Mouse (Mus musculus): ENCODE measurements at regions not wholly inside any gene's neighbourhood (a gene's known extent, or its start where the extent isn't known, plus 50 kb on each side); places are given as distances from the start of the nearest gene placed in this dataset.
A peak's percentile ranks its signal among the peaks of the same experiment; 100 is the strongest.

DNA sequence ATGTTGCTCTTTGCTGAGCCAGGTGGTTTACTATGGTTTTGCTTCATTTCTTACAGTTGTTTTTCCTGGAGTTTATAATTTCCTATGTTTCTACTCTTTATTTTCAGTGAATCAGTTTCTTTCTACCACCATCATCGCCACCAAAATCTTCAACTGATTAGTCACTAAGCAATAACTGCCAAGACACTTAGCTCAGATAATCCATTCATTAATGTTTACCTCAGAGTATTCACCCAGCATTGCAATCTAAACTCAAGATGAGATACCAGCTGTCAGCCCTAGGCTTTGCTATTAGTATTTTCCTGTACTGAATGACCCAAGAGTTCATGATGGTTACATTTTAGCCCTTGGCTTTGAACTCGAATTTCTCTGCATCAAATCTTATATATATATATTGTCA, 96.8 kb upstream of the Cadm1 start:
- no peak overlapping the region for H3K4me3 ChIP-seq (ENCODE audit: low read depth, low read length)
- DNase-seq (ENCODE audit: low spot score, missing footprints) (peak; percentile 51), ATAC-seq (ENCODE audit: low FRiP score) (no peak)
- no peak overlapping the region for H3K9ac ChIP-seq (ENCODE audit: low read length)
- WGBS = 75% methylated on average over 2 of the region's 2 CpGs
- no peaks in the 10 kb centered on the region for H3K4me1 ChIP-seq (ENCODE audit: control insufficient read depth, insufficient read depth, low read length)
- no peak overlapping the region for H3K27ac ChIP-seq (ENCODE audit: low read depth, low read length)
- no peaks in the 10 kb centered on the region for H3K36me3 ChIP-seq (ENCODE audit: control insufficient read depth, insufficient read depth, low read length)
- H3K27me3 ChIP-seq (ENCODE audit: control insufficient read depth, insufficient read depth, low read length) = no peaks in the 10 kb centered on the region
- no peak overlapping the region for H3K4me2 ChIP-seq
- no peaks in the 10 kb centered on the region for H3K9me3 ChIP-seq (ENCODE audit: control insufficient read depth, low read length)

GRCm38 (mm10) chr9:47434091-47434490, 95.9 kb upstream of the Cadm1 start:
- WGBS = 94% methylated on average over 2 of the region's 2 CpGs
- DNase-seq (ENCODE audit: low spot score, missing footprints) (no peak), ATAC-seq (ENCODE audit: low FRiP score) (no peak)
- Histone ChIP-seq H3K4me1 (ENCODE audit: control insufficient read depth, insufficient read depth, low read length) (no peaks in the 10 kb centered on the region), H3K27me3 (ENCODE audit: control insufficient read depth, insufficient read depth, low read length) (no peaks in the 10 kb centered on the region), H3K36me3 (ENCODE audit: control insufficient read depth, insufficient read depth, low read length) (no peaks in the 10 kb centered on the region), H3K4me3 (ENCODE audit: low read depth, low read length) (no peak overlapping the region), H3K9me3 (ENCODE audit: control insufficient read depth, low read length) (no peaks in the 10 kb centered on the region), H3K4me2 (no peak overlapping the region), H3K9ac (ENCODE audit: low read length) (no peak overlapping the region), H3K27ac (ENCODE audit: low read depth, low read length) (no peak overlapping the region)

GRCm38 (mm10) chr9:47438976-47439375, 91.0 kb upstream of the Cadm1 start:
- Histone ChIP-seq H3K4me2 (no peak overlapping the region), H3K9me3 (ENCODE audit: control insufficient read depth, low read length) (no peaks in the 10 kb centered on the region), H3K36me3 (ENCODE audit: control insufficient read depth, insufficient read depth, low read length) (no peaks in the 10 kb centered on the region), H3K27me3 (ENCODE audit: control insufficient read depth, insufficient read depth, low read length) (no peaks in the 10 kb centered on the region), H3K4me3 (ENCODE audit: low read depth, low read length) (no peak overlapping the region), H3K4me1 (ENCODE audit: control insufficient read depth, insufficient read depth, low read length) (peaks cover 3% of the 10 kb centered on the region; the same call in 1 of the 2 replicates), H3K9ac (ENCODE audit: low read length) (no peak overlapping the region), H3K27ac (ENCODE audit: low read depth, low read length) (no peak overlapping the region)
- DNase-seq (ENCODE audit: low spot score, missing footprints) (peak; percentile 56), ATAC-seq (ENCODE audit: low FRiP score) (no peak)
- WGBS = 74% methylated on average over 4 of the region's 4 CpGs

DNA sequence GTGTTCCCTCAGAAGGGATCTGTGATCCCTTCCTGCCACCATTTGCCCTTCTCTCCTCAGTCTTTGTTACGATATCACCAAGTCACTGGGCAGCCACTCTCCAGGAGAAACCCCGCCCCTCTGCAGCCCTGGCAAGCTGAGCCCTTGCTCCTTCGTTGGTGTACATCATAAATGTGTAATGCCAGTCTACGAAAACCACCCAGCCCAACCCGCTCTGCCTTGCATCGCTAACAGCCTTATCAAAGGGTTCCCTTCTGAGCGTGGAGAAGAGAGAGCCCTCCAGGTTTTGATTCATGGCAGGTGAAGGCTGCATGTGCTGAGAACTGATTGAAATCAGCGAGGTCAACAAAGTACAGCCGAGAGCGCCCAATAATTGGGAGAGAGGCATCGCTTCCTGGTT, 90.5 kb upstream of the Cadm1 start:
- Histone ChIP-seq H3K4me2 (peak overlapping the region; percentile 16; the same call in 1 of the 2 replicates), H3K27ac (ENCODE audit: low read depth, low read length) (no peak overlapping the region), H3K27me3 (ENCODE audit: control insufficient read depth, insufficient read depth, low read length) (no peaks in the 10 kb centered on the region), H3K4me3 (ENCODE audit: low read depth, low read length) (no peak overlapping the region), H3K9me3 (ENCODE audit: control insufficient read depth, low read length) (no peaks in the 10 kb centered on the region), H3K4me1 (ENCODE audit: control insufficient read depth, insufficient read depth, low read length) (peaks cover 3% of the 10 kb centered on the region; the same call in 1 of the 2 replicates), H3K9ac (ENCODE audit: low read length) (no peak overlapping the region), H3K36me3 (ENCODE audit: control insufficient read depth, insufficient read depth, low read length) (no peaks in the 10 kb centered on the region)
- no peak for ATAC-seq (ENCODE audit: low FRiP score)
- DNase-seq (ENCODE audit: low spot score, missing footprints) = peak; percentile 85
- WGBS = 32% methylated on average over 11 of the region's 11 CpGs

- peak; percentile 83 for DNase-seq (ENCODE audit: low spot score, missing footprints)
- no peak overlapping the region for H3K4me3 ChIP-seq (ENCODE audit: low read depth, low read length)
Measured at GRCm38 (mm10) chr9:47440128-47440527, 89.8 kb upstream of the Cadm1 start.

DNA sequence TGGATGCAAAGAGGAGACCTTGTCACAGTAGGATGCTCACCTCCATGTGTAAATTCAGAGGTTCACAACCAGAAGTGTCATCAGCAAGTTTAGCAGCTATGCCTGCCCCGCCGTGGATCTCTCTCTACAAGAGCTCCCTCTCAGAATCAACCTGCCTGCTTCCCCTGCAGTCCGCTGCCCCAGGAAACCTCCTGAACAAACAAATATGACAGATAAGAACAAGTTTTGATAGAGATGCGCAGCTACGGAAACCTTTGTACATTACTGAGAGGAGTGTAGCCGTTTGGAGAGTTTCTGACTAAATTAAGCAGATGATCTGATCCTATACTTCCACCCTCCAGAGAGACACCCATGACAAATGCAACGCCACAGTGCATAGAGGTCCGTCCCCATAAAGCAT, 88.8 kb upstream of the Cadm1 start:
- 85% methylated on average over 8 of the region's 8 CpGs for WGBS
- no peak overlapping the region for H3K27ac ChIP-seq (ENCODE audit: low read depth, low read length)

More at GRCm38 (mm10) chr9:47440128-47440527, 89.8 kb upstream of the Cadm1 start:
- 21% methylated on average over 6 of the region's 6 CpGs for WGBS
- Histone ChIP-seq H3K27ac (ENCODE audit: low read depth, low read length) (no peak overlapping the region), H3K9ac (ENCODE audit: low read length) (no peak overlapping the region), H3K9me3 (ENCODE audit: control insufficient read depth, low read length) (no peaks in the 10 kb centered on the region), H3K27me3 (ENCODE audit: control insufficient read depth, insufficient read depth, low read length) (no peaks in the 10 kb centered on the region), H3K36me3 (ENCODE audit: control insufficient read depth, insufficient read depth, low read length) (no peaks in the 10 kb centered on the region), H3K4me2 (peak overlapping the region; percentile 16; the same call in 1 of the 2 replicates), H3K4me1 (ENCODE audit: control insufficient read depth, insufficient read depth, low read length) (peaks cover 3% of the 10 kb centered on the region; the same call in 1 of the 2 replicates)
- ATAC-seq (ENCODE audit: low FRiP score) = no peak

GRCm38 (mm10) chr9:47444168-47444567, 85.8 kb upstream of the Cadm1 start:
- Histone ChIP-seq H3K9ac (ENCODE audit: low read length) (no peak overlapping the region), H3K4me3 (ENCODE audit: low read depth, low read length) (no peak overlapping the region), H3K36me3 (ENCODE audit: control insufficient read depth, insufficient read depth, low read length) (no peaks in the 10 kb centered on the region), H3K9me3 (ENCODE audit: control insufficient read depth, low read length) (no peaks in the 10 kb centered on the region), H3K27ac (ENCODE audit: low read depth, low read length) (no peak overlapping the region), H3K4me2 (no peak overlapping the region), H3K27me3 (ENCODE audit: control insufficient read depth, insufficient read depth, low read length) (no peaks in the 10 kb centered on the region), H3K4me1 (ENCODE audit: control insufficient read depth, insufficient read depth, low read length) (peaks cover 3% of the 10 kb centered on the region; the same call in 1 of the 2 replicates)
- 86% methylated on average over 2 of the region's 2 CpGs for WGBS
- DNase-seq (ENCODE audit: low spot score, missing footprints) (no peak), ATAC-seq (ENCODE audit: low FRiP score) (no peak)

More for the DNA sequence above, 88.8 kb upstream of the Cadm1 start:
- H3K36me3 ChIP-seq (ENCODE audit: control insufficient read depth, insufficient read depth, low read length) = no peaks in the 10 kb centered on the region
- no peaks in the 10 kb centered on the region for H3K27me3 ChIP-seq (ENCODE audit: control insufficient read depth, insufficient read depth, low read length)
- no peak overlapping the region for H3K4me3 ChIP-seq (ENCODE audit: low read depth, low read length)
- DNase-seq (ENCODE audit: low spot score, missing footprints) (peak; percentile 57), ATAC-seq (ENCODE audit: low FRiP score) (no peak)
- H3K9ac ChIP-seq (ENCODE audit: low read length) = no peak overlapping the region
- H3K4me1 ChIP-seq (ENCODE audit: control insufficient read depth, insufficient read depth, low read length) = peaks cover 3% of the 10 kb centered on the region; the same call in 1 of the 2 replicates
- H3K4me2 ChIP-seq = no peak overlapping the region
- no peaks in the 10 kb centered on the region for H3K9me3 ChIP-seq (ENCODE audit: control insufficient read depth, low read length)

DNA sequence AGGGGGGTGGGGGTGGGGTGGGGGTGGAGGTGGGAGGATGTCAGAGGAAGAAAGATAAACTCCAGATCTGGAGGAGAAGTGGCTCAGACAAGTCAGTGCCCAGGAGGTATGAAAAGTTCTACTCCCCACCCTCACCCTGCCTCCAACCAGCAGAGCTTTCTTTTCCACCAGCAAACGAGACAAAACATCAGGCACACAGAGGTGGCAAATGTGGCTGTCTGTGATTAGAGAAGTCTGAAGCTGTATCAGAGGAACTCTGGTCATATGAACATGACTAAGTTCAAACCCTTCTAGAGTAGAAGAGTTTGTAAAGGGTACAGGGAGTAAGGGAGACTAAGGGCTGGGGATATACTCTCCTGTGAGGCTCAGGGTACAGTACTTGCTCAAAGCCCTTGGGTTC, 85.2 kb upstream of the Cadm1 start:
- Histone ChIP-seq H3K4me3 (ENCODE audit: low read depth, low read length) (no peak overlapping the region), H3K9ac (ENCODE audit: low read length) (no peak overlapping the region), H3K27me3 (ENCODE audit: control insufficient read depth, insufficient read depth, low read length) (no peaks in the 10 kb centered on the region), H3K36me3 (ENCODE audit: control insufficient read depth, insufficient read depth, low read length) (no peaks in the 10 kb centered on the region), H3K4me1 (ENCODE audit: control insufficient read depth, insufficient read depth, low read length) (peaks cover 3% of the 10 kb centered on the region; the same call in 1 of the 2 replicates), H3K9me3 (ENCODE audit: control insufficient read depth, low read length) (no peaks in the 10 kb centered on the region), H3K27ac (ENCODE audit: low read depth, low read length) (no peak overlapping the region), H3K4me2 (no peak overlapping the region)
- no peak for ATAC-seq (ENCODE audit: low FRiP score)
- no peak for DNase-seq (ENCODE audit: low spot score, missing footprints)
- WGBS = 43% methylated on average over 1 of the region's 1 CpGs

DNA sequence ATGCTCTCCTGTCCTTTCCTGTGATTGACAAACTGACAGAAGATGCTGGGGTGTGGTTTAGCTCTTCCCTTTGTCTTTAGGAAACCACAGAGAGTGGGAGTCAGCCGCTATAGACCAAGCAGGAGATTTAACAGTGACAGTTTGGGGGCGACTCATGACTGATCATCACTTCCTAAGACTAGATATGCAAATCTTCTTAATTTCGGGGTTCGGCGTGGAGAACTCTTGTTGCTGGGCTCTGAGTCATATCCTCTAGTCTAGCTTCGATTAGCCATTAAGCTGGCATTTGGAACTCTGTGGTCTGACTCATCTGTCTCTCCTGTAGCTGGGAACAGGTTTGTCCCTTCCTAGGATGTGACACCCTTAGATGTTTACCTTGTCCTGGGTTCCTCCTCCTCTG, 84.6 kb upstream of the Cadm1 start:
- Histone ChIP-seq H3K9ac (ENCODE audit: low read length) (no peak overlapping the region), H3K27ac (ENCODE audit: low read depth, low read length) (no peak overlapping the region), H3K27me3 (ENCODE audit: control insufficient read depth, insufficient read depth, low read length) (no peaks in the 10 kb centered on the region), H3K36me3 (ENCODE audit: control insufficient read depth, insufficient read depth, low read length) (no peaks in the 10 kb centered on the region), H3K9me3 (ENCODE audit: control insufficient read depth, low read length) (no peaks in the 10 kb centered on the region), H3K4me1 (ENCODE audit: control insufficient read depth, insufficient read depth, low read length) (peaks cover 3% of the 10 kb centered on the region; the same call in 1 of the 2 replicates), H3K4me3 (ENCODE audit: low read depth, low read length) (no peak overlapping the region), H3K4me2 (no peak overlapping the region)
- 69% methylated on average over 6 of the region's 6 CpGs for WGBS
- ATAC-seq (ENCODE audit: low FRiP score) (no peak), DNase-seq (ENCODE audit: low spot score, missing footprints) (no peak)

All from midbrain, embryonic 11.5 days (tissue).